Mouse (Mus musculus) lung, postnatal 0 days (tissue): ENCODE measurements around the gene Hoxc4.

Source experiments
- CTCF ChIP-seq: IDR thresholded peaks from 2 replicates; pipeline ENCODE4 v1.5.1; 2016; ENCODE audit warnings: antibody characterized with exemption, mild to moderate bottlenecking
- EP300 ChIP-seq: IDR thresholded peaks from 2 replicates; pipeline ENCODE4 v1.6.1; 2016; ENCODE audit warnings: antibody characterized with exemption, mild to moderate bottlenecking, control low read depth

DNA sequence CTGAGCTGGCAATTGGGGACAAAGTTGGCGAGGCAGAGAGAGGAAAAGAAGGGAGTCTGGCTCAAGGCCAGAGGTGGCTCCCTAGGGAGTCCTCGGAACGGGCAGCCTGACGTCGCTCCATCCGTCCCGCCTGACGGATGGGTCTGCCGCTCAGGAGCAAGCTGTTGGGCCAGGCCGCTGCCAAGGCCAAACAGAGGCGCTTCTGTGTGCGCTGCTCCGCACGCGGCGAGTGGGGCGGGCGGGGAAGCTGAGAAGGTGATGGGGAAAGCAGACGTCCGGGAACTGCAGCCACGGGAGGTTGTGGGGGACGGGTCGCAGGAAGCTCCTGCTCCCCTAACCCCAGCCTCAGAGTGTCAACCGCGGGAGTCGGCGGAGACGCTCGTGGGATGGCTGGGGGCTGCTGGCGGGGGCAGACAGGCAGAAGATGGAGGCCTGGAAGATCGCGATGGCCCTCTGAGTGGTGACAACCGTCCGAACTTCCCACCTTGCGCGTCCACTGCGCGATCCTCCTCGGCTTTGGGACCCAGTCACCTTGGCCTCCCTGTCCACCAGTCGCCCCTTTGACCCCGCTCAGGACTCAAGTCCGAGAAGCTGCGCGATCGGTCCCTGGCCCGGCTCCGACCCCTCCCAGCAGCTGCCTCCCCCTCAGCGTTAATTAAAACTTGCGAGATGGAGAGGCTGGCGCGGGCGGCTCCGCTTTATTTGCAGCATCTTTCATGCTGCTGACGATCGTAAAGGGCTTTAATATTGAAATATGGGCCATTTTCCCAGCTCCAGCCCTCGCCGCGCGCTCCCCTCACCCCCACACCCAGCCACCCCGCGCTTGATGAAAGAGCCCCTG lies 67.3 kb downstream of the Hoxc4 start:
- TF ChIP-seq CTCF, result no peak
- TF ChIP-seq EP300, result no peak
